Mouse (Mus musculus): ENCODE measurements around the gene Slc44a3. TPM values are rescaled to one million over a fixed set of nuclear protein-coding genes. Genes with fewer than 3 reads are reported as not detected.

The Slc44a3 gene
- 0.51 and 0.52 TPM in 2 replicates for polyA plus RNA-seq (2012; rRNA removed)

DNA sequence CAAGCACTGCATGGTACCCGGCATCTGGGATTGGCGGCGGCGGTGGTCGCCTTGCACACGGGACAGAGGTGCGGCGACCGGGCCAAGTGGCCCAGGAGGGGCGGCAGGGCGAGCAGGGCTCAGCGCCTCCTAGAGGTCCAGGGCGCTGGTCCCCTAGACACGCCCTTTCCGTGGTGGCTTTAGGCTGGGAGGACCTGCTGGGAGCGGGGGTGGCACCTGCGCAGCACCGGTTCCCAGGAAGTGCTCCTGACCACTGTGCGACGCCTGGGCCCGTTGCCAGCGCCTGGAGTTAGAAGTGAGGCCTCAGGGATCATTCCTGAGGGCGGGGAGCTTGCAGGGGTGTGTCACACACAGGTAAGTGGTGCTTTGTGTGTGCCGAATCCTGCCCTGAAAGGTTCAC is at the start of gene Slc44a3:
Gene Slc44a3, minus strand, starts transcription at position 229 of the 400 bp plus-strand sequence.
- H3K27ac ChIP-seq (ENCODE audit: insufficient read depth, low read length): no peak within 1 kb of the TSS
- 3% methylated on average over 24 of the region's 24 CpGs for WGBS
- no peaks in the 10 kb centered on the region; the same call in 1 of the 2 replicates for H3K27me3 ChIP-seq (ENCODE audit: control insufficient read depth, insufficient read depth, low read length)
- TF ChIP-seq POLR2A (IDR thresholded peaks at IDR 0.05; ENCODE audit: borderline replicate concordance, insufficient read depth, low read length): no peak
- TF ChIP-seq CTCF (IDR thresholded peaks at IDR 0.05; ENCODE audit: borderline replicate concordance, insufficient read depth, low read depth, low read length): no peak
- no peak within 1 kb of the TSS for H3K4me3 ChIP-seq (replicated peaks; ENCODE audit: insufficient read depth, low read depth, low read length)
- no peaks in the 10 kb centered on the region for H3K4me1 ChIP-seq (ENCODE audit: control insufficient read depth, insufficient read depth, low read length)
- DNase-seq: peak; percentile 13 to 20

DNA sequence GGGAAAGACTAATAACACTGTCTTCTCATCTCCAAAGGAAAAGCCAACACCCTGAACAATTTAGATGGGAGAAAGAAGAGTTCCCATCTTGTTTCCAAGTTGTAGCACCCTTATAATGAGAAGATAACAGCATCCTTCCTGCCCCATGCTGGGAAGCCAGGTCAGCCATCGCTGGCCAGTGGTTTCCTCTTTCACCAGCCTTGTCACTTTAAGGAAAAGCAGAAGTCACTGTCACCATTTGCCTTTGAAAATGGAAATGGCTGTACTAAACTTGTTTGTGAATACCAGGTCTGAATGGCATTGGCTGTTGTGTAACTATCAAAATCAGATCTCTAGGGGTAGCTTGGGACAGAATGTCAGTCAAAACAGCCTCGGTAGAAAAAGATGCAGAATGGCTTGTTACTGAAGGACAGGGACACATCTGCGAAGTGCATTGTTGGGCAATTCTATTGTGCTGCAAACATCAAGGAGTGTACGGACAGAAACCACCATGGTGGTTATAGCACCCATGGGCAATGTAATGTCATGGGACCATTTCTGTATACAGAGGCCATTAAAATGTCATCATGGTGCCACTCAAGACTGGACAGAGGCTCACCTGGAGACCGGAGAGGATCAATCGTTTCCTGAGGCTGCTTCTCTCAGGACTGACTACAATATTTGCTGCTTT is 47.8 kb upstream of the Slc44a3 start:
- H3K4me1 ChIP-seq (ENCODE audit: control insufficient read depth, insufficient read depth, low read length): no peaks in the 10 kb centered on the region
- WGBS: 94% methylated on average over 6 of the region's 6 CpGs
- no peak overlapping the region for H3K27ac ChIP-seq (ENCODE audit: insufficient read depth, low read length)
- no peak for DNase-seq
- TF ChIP-seq POLR2A (IDR thresholded peaks at IDR 0.05; ENCODE audit: borderline replicate concordance, insufficient read depth, low read length) (no peak), CTCF (IDR thresholded peaks at IDR 0.05; ENCODE audit: borderline replicate concordance, insufficient read depth, low read depth, low read length) (no peak)
- no peak overlapping the region for H3K4me3 ChIP-seq (replicated peaks; ENCODE audit: insufficient read depth, low read depth, low read length)
- H3K27me3 ChIP-seq (ENCODE audit: control insufficient read depth, insufficient read depth, low read length): no peaks in the 10 kb centered on the region

DNA sequence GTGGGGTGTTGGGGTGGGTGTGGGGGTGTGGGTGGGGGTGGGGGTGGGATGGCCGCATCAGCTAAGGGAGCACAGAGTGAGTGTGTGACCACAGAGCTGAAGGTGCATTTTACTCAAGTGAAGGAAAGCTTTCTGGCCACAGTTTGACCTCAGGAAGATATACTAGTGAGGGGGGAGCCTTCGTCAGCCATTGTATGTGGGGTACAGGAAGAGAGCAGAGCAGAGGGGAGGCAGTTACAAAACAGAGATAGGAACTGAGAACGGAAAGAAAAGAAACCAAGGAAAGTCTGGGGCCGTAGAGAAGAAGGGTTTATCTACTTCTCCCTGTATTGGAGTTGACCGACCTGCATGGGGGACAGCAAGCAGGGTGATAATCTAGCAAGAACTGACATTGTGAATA is 47.2 kb upstream of the Slc44a3 start:
- Histone ChIP-seq H3K4me3 (replicated peaks; ENCODE audit: insufficient read depth, low read depth, low read length) (no peak overlapping the region), H3K27ac (ENCODE audit: insufficient read depth, low read length) (no peak overlapping the region), H3K27me3 (ENCODE audit: control insufficient read depth, insufficient read depth, low read length) (no peaks in the 10 kb centered on the region), H3K4me1 (ENCODE audit: control insufficient read depth, insufficient read depth, low read length) (no peaks in the 10 kb centered on the region)
- no peak for DNase-seq
- TF ChIP-seq CTCF (IDR thresholded peaks at IDR 0.05; ENCODE audit: borderline replicate concordance, insufficient read depth, low read depth, low read length): no peak
- no peak for TF ChIP-seq POLR2A (IDR thresholded peaks at IDR 0.05; ENCODE audit: borderline replicate concordance, insufficient read depth, low read length)
- WGBS: 91% methylated on average over 5 of the region's 5 CpGs

DNA sequence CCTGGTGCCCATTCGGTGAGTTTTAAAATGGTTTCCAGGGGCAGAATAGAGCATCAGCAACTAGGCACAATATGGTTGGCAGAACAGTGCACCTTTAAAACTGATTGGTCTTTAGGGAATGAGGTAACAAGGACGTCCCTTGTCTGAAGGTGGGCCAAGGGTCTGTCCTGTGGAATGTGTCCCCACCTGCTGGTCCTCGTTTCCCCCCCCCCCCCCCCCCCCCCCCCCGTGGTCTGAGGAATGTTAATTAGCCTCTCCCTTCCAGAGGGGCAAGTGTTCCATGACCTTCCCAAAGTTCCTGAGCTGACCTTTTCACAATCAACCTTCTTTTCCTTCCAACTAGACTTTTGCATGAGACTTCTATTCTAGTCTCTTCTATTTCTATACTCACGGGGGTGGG is 46.5 kb upstream of the Slc44a3 start:
- 67% methylated on average over 3 of the region's 5 CpGs for WGBS
- Histone ChIP-seq H3K27me3 (ENCODE audit: control insufficient read depth, insufficient read depth, low read length) (no peaks in the 10 kb centered on the region), H3K27ac (ENCODE audit: insufficient read depth, low read length) (no peak overlapping the region), H3K4me1 (ENCODE audit: control insufficient read depth, insufficient read depth, low read length) (no peaks in the 10 kb centered on the region), H3K4me3 (replicated peaks; ENCODE audit: insufficient read depth, low read depth, low read length) (no peak overlapping the region)
- DNase-seq: no peak
- TF ChIP-seq CTCF (IDR thresholded peaks at IDR 0.05; ENCODE audit: borderline replicate concordance, insufficient read depth, low read depth, low read length) (no peak), POLR2A (IDR thresholded peaks at IDR 0.05; ENCODE audit: borderline replicate concordance, insufficient read depth, low read length) (no peak)

DNA sequence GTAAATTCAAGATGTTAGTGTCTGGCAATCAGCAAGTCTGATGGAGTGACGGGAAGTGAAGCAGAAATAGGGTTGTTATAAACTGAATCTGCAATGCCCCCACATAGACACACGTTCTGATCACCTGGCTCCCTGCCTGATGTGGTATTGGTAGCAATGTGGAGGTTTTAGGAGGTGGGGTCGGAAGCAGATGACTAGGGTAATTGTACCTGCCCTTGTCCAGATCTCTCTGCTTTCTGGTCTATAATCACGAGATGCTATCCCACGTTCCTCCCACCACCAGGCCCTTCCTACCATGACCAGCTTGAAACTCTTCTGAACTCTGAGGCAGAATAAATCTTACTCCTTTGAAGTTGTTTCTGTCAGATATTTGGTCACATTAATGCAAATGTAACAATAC is 45.4 kb upstream of the Slc44a3 start:
- Histone ChIP-seq H3K27me3 (ENCODE audit: control insufficient read depth, insufficient read depth, low read length) (no peaks in the 10 kb centered on the region), H3K4me1 (ENCODE audit: control insufficient read depth, insufficient read depth, low read length) (no peaks in the 10 kb centered on the region), H3K4me3 (replicated peaks; ENCODE audit: insufficient read depth, low read depth, low read length) (no peak overlapping the region), H3K27ac (ENCODE audit: insufficient read depth, low read length) (no peak overlapping the region)
- DNase-seq: no peak
- no peak for TF ChIP-seq CTCF (IDR thresholded peaks at IDR 0.05; ENCODE audit: borderline replicate concordance, insufficient read depth, low read depth, low read length)
- no peak for TF ChIP-seq POLR2A (IDR thresholded peaks at IDR 0.05; ENCODE audit: borderline replicate concordance, insufficient read depth, low read length)
- WGBS: 93% methylated on average over 5 of the region's 5 CpGs

DNA sequence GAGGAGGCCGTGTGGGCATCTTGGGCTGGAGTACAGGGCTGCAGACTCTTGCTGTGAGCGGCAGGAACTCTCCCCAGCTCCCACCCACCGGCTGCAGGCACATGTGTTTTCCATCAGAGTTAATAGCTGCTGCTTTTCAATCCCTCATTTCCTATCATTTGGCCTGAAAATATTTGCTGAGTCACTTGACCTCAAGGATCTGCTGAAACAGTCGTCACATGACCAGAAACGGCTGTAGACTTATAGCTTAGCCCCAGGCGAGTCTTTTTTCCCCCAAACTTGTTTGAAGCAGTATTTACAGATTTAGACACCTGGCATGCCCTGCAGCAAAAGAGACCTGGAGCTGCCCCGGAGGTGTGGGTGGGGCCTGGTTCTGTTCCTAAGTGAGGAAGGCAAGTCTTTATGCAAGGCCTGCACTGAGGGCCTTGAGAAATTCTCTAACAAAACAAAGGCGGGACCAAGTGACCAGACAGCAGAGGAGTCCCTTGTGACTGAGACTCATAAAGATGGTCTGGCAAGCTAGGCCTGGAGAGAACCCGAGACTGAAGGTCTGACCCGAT is 44.9 kb upstream of the Slc44a3 start:
- H3K27me3 ChIP-seq (ENCODE audit: control insufficient read depth, insufficient read depth, low read length): no peaks in the 10 kb centered on the region
- no peak overlapping the region for H3K4me3 ChIP-seq (replicated peaks; ENCODE audit: insufficient read depth, low read depth, low read length)
- no peak for TF ChIP-seq POLR2A (IDR thresholded peaks at IDR 0.05; ENCODE audit: borderline replicate concordance, insufficient read depth, low read length)
- TF ChIP-seq CTCF (IDR thresholded peaks at IDR 0.05; ENCODE audit: borderline replicate concordance, insufficient read depth, low read depth, low read length): no peak
- H3K4me1 ChIP-seq (ENCODE audit: control insufficient read depth, insufficient read depth, low read length): no peaks in the 10 kb centered on the region
- no peak overlapping the region for H3K27ac ChIP-seq (ENCODE audit: insufficient read depth, low read length)
- 61% methylated on average over 10 of the region's 10 CpGs for WGBS
- DNase-seq: no peak

DNA sequence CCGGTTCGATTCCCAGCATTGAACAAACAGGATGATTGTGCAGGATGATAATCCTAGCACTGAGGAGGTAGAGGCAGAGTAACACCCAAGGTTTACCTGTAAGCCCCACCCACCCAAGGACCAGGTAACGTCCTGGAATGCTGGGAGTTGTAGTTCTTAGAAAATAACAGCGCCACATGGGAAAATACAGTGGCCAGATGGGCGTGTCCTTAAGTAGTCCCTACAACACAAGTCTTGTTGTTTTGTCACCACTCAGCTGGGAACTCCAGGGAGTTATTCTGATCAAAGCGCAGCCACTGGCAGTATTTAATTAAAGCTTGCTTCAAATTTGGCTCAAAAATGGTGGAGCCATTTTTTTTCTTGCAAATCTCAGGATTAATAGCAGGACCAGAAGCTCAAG is 44.2 kb upstream of the Slc44a3 start:
- DNase-seq: no peak
- 71% methylated on average over 6 of the region's 6 CpGs for WGBS
- no peak overlapping the region for H3K27ac ChIP-seq (ENCODE audit: insufficient read depth, low read length)
- no peaks in the 10 kb centered on the region for H3K4me1 ChIP-seq (ENCODE audit: control insufficient read depth, insufficient read depth, low read length)
- no peak overlapping the region for H3K4me3 ChIP-seq (replicated peaks; ENCODE audit: insufficient read depth, low read depth, low read length)
- TF ChIP-seq CTCF (IDR thresholded peaks at IDR 0.05; ENCODE audit: borderline replicate concordance, insufficient read depth, low read depth, low read length) (no peak), POLR2A (IDR thresholded peaks at IDR 0.05; ENCODE audit: borderline replicate concordance, insufficient read depth, low read length) (no peak)
- H3K27me3 ChIP-seq (ENCODE audit: control insufficient read depth, insufficient read depth, low read length): no peaks in the 10 kb centered on the region

DNA sequence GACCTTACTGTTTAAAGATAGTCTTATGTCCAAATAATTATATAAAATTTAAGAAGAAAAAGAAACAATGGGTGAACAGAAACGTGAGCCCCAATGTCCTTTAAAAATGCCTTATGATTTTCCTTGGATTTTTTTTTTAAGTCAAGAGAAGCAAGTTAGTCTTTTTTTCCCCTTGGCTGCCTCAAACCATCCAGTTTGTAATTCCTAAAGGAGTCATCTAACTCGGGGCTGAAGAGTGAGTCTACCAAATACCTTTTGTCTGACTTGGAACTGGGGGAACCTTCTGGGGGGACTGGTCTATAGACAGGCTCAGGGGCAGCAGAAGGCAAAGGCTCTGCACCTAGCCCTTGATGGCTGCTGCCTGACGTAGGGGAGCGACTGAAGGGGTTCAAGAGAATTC is 42.2 kb upstream of the Slc44a3 start:
- Histone ChIP-seq H3K27me3 (ENCODE audit: control insufficient read depth, insufficient read depth, low read length) (no peaks in the 10 kb centered on the region), H3K27ac (ENCODE audit: insufficient read depth, low read length) (no peak overlapping the region), H3K4me1 (ENCODE audit: control insufficient read depth, insufficient read depth, low read length) (no peaks in the 10 kb centered on the region), H3K4me3 (replicated peaks; ENCODE audit: insufficient read depth, low read depth, low read length) (no peak overlapping the region)
- TF ChIP-seq CTCF (IDR thresholded peaks at IDR 0.05; ENCODE audit: borderline replicate concordance, insufficient read depth, low read depth, low read length) (no peak), POLR2A (IDR thresholded peaks at IDR 0.05; ENCODE audit: borderline replicate concordance, insufficient read depth, low read length) (no peak)
- WGBS: 73% methylated on average over 4 of the region's 4 CpGs
- no peak for DNase-seq
